Mouse (Mus musculus) megakaryocyte, embryonic 14.5 days (primary cell): ENCODE measurements around the gene Rala. TPM values are rescaled to one million over a fixed set of nuclear protein-coding genes. Genes with fewer than 3 reads are reported as not detected.
"Not testable (repeated sequence)": the region's sequence is repeated elsewhere in the genome, so short reads cannot be mapped to it uniquely, and the experiment has no call there.

Source experiments
- H3K27me3 ChIP-seq: replicated peaks from 2 replicates; pipeline ENCODE3; 2012; ENCODE audit warnings: inconsistent platforms
- H3K36me3 ChIP-seq: replicated peaks from 2 replicates; pipeline ENCODE3; 2012; ENCODE audit warnings: low read length, inconsistent platforms, mixed read lengths
- H3K4me1 ChIP-seq: 2 replicates; pipeline ENCODE4 v1.6.1; 2012; ENCODE audit warnings: inconsistent platforms
- H3K4me3 ChIP-seq: replicated peaks from 2 replicates; pipeline ENCODE3; 2012; ENCODE audit warnings: moderate library complexity, mild to moderate bottlenecking, inconsistent platforms
- H3K9me3 ChIP-seq: 2 replicates; pipeline ENCODE4 v1.6.1; 2012; ENCODE audit warnings: inconsistent platforms
- FLI1 ChIP-seq: IDR thresholded peaks from 2 replicates; pipeline ENCODE4 v1.6.1; 2012; ENCODE audit warnings: low read length, inconsistent platforms, mixed read lengths
- GATA1 ChIP-seq: IDR thresholded peaks from 3 replicates; pipeline ENCODE4 v1.6.1; 2012; ENCODE audit warnings: mixed read lengths, low read length, inconsistent platforms, borderline replicate concordance
- polyA plus RNA-seq: library from polyadenylated mRNA; stranded (reverse); fragments of >175 nt; gene quantifications from 2 replicates; pipeline ENCODE4 v1.2.3, GENCODE M21; 2012; ENCODE audit warnings: low replicate concordance; ENCODE audit not compliant: insufficient read depth

Gene Rala
- polyA plus RNA-seq, 1 experiment: 8.6 TPM

- Histone ChIP-seq H3K4me1 (peaks cover 4% of the 10 kb centered on the region; the same call in 1 of the 2 replicates), H3K9me3 (peaks cover 13% of the 10 kb centered on the region), H3K36me3 (no peaks in the 10 kb centered on the region), H3K4me3 (no peak overlapping the region), H3K27me3 (peaks cover 47% of the 10 kb centered on the region)
- no peak for TF ChIP-seq GATA1
- TF ChIP-seq FLI1: no peak
Measured at GRCm38 (mm10) chr13:17974734-17975133, 30.7 kb upstream of the Rala start.

- no peak overlapping the region for H3K4me3 ChIP-seq
- no peak for TF ChIP-seq GATA1
- TF ChIP-seq FLI1: no peak
- no peaks in the 10 kb centered on the region for H3K36me3 ChIP-seq
- peaks cover 4% of the 10 kb centered on the region for H3K4me1 ChIP-seq
- H3K9me3 ChIP-seq: peaks cover 8% of the 10 kb centered on the region
- H3K27me3 ChIP-seq: peaks cover 27% of the 10 kb centered on the region
Measured at GRCm38 (mm10) chr13:17960613-17961012, 16.6 kb upstream of the Rala start.

DNA sequence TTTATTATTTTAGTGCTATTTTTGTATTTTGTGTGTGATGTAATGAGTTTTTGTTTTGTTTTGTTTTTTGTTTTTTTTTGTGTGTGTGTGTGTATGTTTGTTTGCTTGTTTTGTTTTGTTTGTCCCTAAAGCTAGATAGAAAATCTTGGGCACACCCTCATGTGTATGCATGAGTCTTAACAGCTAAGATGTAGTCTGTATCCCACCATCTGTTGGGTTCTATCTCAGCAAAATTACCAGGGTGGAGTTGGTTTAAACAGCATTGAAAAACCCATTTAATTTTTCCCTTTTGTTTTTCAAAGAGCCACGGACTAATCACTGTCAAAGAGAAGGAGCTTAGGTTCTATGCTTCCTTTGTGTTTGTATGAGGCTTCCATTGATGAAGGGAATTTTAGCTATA, 10.2 kb upstream of the Rala start:
- H3K27me3 ChIP-seq: peaks cover 16% of the 10 kb centered on the region
- H3K4me1 ChIP-seq: no peaks in the 10 kb centered on the region
- H3K36me3 ChIP-seq: no peaks in the 10 kb centered on the region
- TF ChIP-seq GATA1: no peak
- no peak for TF ChIP-seq FLI1
- no peak overlapping the region for H3K4me3 ChIP-seq
- H3K9me3 ChIP-seq: no peaks in the 10 kb centered on the region

DNA sequence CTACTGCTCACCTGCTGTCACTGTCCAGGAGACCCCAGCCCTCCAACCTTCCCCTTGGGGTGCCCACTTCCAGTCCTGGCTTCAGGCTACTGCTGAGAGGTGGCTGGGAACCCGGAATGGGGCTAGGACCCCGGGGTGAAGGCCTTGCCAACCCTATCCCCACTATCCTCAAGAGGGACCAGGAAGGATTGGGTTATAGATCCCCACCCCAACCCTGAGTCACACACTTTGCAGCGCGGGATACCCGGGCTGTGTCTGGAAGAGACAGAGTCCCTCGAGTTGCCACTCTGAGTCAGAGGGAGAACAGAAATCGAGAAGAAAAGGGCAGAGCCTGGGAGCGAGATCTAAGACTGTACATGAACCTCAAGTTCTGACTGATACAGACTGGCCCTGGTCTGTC, 6.5 kb upstream of the Rala start:
- not testable (repeated sequence) for H3K4me1 ChIP-seq, H3K4me3 ChIP-seq, H3K9me3 ChIP-seq, H3K36me3 ChIP-seq
- H3K27me3 ChIP-seq: peaks cover 18% of the 10 kb centered on the region

- no peak overlapping the region for H3K4me3 ChIP-seq
- H3K27me3 ChIP-seq: peaks cover 19% of the 10 kb centered on the region
- TF ChIP-seq GATA1 (no peak), FLI1 (no peak)
- H3K36me3 ChIP-seq: no peaks in the 10 kb centered on the region
- H3K4me1 ChIP-seq: peaks cover 6% of the 10 kb centered on the region; the same call in 1 of the 2 replicates
- no peaks in the 10 kb centered on the region for H3K9me3 ChIP-seq
Measured at GRCm38 (mm10) chr13:17949555-17949954, 5.5 kb upstream of the Rala start.

DNA sequence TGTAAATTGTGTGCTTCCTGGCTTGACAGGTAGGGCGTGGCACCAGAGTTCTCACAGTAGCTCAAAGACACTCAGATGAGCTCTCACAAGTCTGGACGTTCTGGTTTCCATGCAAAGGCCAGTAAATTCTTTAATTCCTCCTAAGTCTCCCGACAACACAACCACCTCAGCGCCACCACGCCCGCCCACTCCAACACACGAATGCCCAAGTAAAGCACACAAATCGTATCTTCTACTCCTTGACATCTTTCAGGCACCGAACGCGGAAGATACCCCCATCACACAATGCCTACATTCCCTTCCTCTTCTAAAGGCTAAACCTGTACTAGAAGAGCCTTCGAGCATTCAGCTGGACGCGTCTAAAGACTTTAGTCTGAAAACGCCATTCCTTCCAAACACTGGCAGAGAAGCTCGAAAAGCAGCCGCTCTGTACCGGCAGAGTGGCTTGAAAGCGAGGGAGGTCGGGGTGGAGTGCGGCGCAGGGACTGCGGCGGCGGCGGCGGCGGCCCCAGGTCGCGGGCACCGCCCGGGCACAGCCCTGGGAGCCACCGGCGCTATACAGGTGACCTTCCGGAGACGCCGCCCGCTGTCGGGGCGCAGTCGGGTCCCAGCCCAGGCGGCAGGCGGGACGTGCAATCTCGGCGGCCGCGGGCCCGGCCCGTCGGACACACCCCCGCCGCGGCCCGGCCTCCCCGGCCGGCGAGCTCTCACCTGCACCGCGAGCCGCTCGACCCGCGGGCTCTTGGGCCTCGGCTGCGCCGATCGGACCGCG, 547 bp downstream of the Rala start:
- H3K9me3 ChIP-seq: no peaks in the 10 kb centered on the region
- peaks cover 3% of the 10 kb centered on the region for H3K27me3 ChIP-seq
- H3K4me3 ChIP-seq: peak overlapping the region; percentile 95
- no peaks in the 10 kb centered on the region for H3K36me3 ChIP-seq
- no peak for TF ChIP-seq FLI1
- peaks cover 16% of the 10 kb centered on the region; the same call in 1 of the 2 replicates for H3K4me1 ChIP-seq

DNA sequence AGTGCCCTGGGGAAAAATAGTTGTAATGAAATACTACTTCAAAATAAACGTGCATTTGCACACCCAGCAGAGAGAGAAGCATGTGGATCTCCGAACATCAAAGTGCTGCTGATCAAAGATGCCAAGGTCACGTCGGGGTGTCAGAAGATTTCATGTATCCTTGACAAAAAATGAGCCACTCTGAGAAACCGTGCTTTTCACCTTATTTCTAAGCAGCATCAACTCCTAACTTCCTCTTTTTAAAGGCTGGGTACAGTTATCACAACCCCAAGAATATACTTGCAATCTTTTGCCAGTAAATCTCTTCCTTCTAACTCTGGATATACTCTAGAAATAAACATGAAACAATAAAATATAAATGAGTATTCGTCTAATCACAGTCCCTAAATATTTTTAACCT, 1.7 kb downstream of the Rala start:
- peaks cover 2% of the 10 kb centered on the region for H3K27me3 ChIP-seq
- peaks cover 16% of the 10 kb centered on the region; the same call in 1 of the 2 replicates for H3K4me1 ChIP-seq
- no peaks in the 10 kb centered on the region for H3K36me3 ChIP-seq
- no peak for TF ChIP-seq GATA1
- TF ChIP-seq FLI1: no peak
- H3K9me3 ChIP-seq: no peaks in the 10 kb centered on the region
- no peak overlapping the region for H3K4me3 ChIP-seq

- no peaks in the 10 kb centered on the region; the same call in 1 of the 2 replicates for H3K4me1 ChIP-seq
- no peak overlapping the region for H3K4me3 ChIP-seq
- H3K9me3 ChIP-seq: peaks cover 21% of the 10 kb centered on the region
- TF ChIP-seq FLI1 (no peak), GATA1 (no peak)
- peaks cover 2% of the 10 kb centered on the region for H3K36me3 ChIP-seq
- H3K27me3 ChIP-seq: no peaks in the 10 kb centered on the region
Measured at GRCm38 (mm10) chr13:17907309-17907708, 36.7 kb downstream of the Rala start.

GRCm38 (mm10) chr13:17901474-17901873, 42.6 kb downstream of the Rala start:
- Histone ChIP-seq H3K9me3 (peaks cover 23% of the 10 kb centered on the region), H3K36me3 (peaks cover 4% of the 10 kb centered on the region), H3K27me3 (no peaks in the 10 kb centered on the region)

GRCm38 (mm10) chr13:17900641-17901040, 43.4 kb downstream of the Rala start:
- H3K36me3 ChIP-seq: peaks cover 10% of the 10 kb centered on the region
- no peak overlapping the region for H3K4me3 ChIP-seq
- H3K4me1 ChIP-seq: peaks cover 4% of the 10 kb centered on the region; the same call in 1 of the 2 replicates
- TF ChIP-seq GATA1 (no peak), FLI1 (no peak)
- no peaks in the 10 kb centered on the region for H3K27me3 ChIP-seq
- H3K9me3 ChIP-seq: peaks cover 18% of the 10 kb centered on the region

More at GRCm38 (mm10) chr13:17901474-17901873, 42.6 kb downstream of the Rala start:
- TF ChIP-seq FLI1: no peak
- Histone ChIP-seq H3K4me3 (no peak overlapping the region), H3K4me1 (peaks cover 4% of the 10 kb centered on the region; the same call in 1 of the 2 replicates)

- peaks cover 28% of the 10 kb centered on the region for H3K36me3 ChIP-seq
- H3K4me1 ChIP-seq: peaks cover 4% of the 10 kb centered on the region; the same call in 1 of the 2 replicates
- no peaks in the 10 kb centered on the region for H3K27me3 ChIP-seq
- TF ChIP-seq GATA1: no peak
- TF ChIP-seq FLI1: no peak
- peaks cover 13% of the 10 kb centered on the region for H3K9me3 ChIP-seq
- H3K4me3 ChIP-seq: no peak overlapping the region
Measured at GRCm38 (mm10) chr13:17897040-17897439, 47.0 kb downstream of the Rala start.
